Mouse (Mus musculus) heart, postnatal 0 days (tissue): ENCODE measurements around the gene Mast3. TPM values are rescaled to one million over a fixed set of nuclear protein-coding genes. Genes with fewer than 3 reads are reported as not detected.

Source experiments
- ATAC-seq: fragments of 200-750 bp; cut with Nextera tagmentation; 2 replicates; pipeline ENCODE4 v1.8.0; 2017; ENCODE audit warnings: low read depth, moderate number of reproducible peaks, moderate library complexity; ENCODE audit not compliant: insufficient read depth
- DNase-seq: peaks from one replicate; pipeline ENCODE4 v3.0.0-alpha.2; 2016; ENCODE audit warnings: low spot score
- H3K27ac ChIP-seq: fragments of 300-500 bp; sonication (generic); 2 replicates; pipeline ENCODE4 v1.5.1; 2014; ENCODE audit warnings: low read depth, mild to moderate bottlenecking
- H3K27me3 ChIP-seq: fragments of 300-500 bp; sonication (generic); 2 replicates; pipeline ENCODE4 v1.6.1; 2014; ENCODE audit warnings: low read length, mixed read lengths; ENCODE audit not compliant: control insufficient read depth, insufficient read depth
- H3K36me3 ChIP-seq: fragments of 300-500 bp; sonication (generic); replicated peaks from 2 replicates; pipeline ENCODE4 v1.6.1; 2014; ENCODE audit warnings: low read length, mixed read lengths; ENCODE audit not compliant: control insufficient read depth, insufficient read depth
- H3K4me1 ChIP-seq: fragments of 300-500 bp; sonication (generic); 2 replicates; pipeline ENCODE4 v1.6.1; 2014; ENCODE audit warnings: antibody characterized with exemption; ENCODE audit not compliant: control insufficient read depth, insufficient read depth
- H3K4me2 ChIP-seq: fragments of 300-500 bp; sonication (generic); 2 replicates; pipeline ENCODE4 v1.6.1; 2014; ENCODE audit warnings: low read depth, mild to moderate bottlenecking, low read length, moderate library complexity
- H3K4me3 ChIP-seq: fragments of 300-500 bp; sonication (generic); 2 replicates; pipeline ENCODE4 v1.5.1; 2014; ENCODE audit warnings: low read depth, low read length
- H3K9ac ChIP-seq: fragments of 300-500 bp; sonication (generic); replicated peaks from 2 replicates; pipeline ENCODE4 v1.6.1; 2014; ENCODE audit warnings: low read depth, low read length, mixed read lengths
- H3K9me3 ChIP-seq: fragments of 300-500 bp; sonication (generic); replicated peaks from 2 replicates; pipeline ENCODE4 v1.6.1; 2016; ENCODE audit warnings: low read length; ENCODE audit not compliant: control insufficient read depth
- CTCF ChIP-seq: IDR thresholded peaks from 2 replicates; pipeline ENCODE4 v1.5.1; 2016; ENCODE audit warnings: antibody characterized with exemption, control low read depth, low read depth
- EP300 ChIP-seq: IDR thresholded peaks from 2 replicates; pipeline ENCODE4 v1.6.1; 2016; ENCODE audit warnings: antibody characterized with exemption, low read depth
- WGBS: fragments of 180-500 bp; shearing (Covaris S2); extraction: QIAGEN DNeasy Blood & Tissue Kit; methylation state at CpG from one replicate; pipeline ENCODE4 v1.1.7; 2014; 5-methylcytosine and 5-hydroxymethylcytosine counted together
- polyA plus RNA-seq: library from polyadenylated mRNA; unstranded; fragments of >200 nt; fragmentation: Nextera tagmentation; extraction: Ambion mirVana; gene quantifications from 2 replicates; pipeline ENCODE4 v1.2.1, GENCODE M21; 2015
- total RNA-seq: library from RNA; depleted of rRNA; stranded (reverse); fragments of >200 nt; gene quantifications from 2 replicates; pipeline ENCODE4 v1.2.3, GENCODE M21; 2014; ENCODE audit warnings: low replicate concordance

Gene Mast3
- total and polyA plus RNA-seq, 2 experiments from 2014 or later: 2.3 to 5.6 TPM

DNA sequence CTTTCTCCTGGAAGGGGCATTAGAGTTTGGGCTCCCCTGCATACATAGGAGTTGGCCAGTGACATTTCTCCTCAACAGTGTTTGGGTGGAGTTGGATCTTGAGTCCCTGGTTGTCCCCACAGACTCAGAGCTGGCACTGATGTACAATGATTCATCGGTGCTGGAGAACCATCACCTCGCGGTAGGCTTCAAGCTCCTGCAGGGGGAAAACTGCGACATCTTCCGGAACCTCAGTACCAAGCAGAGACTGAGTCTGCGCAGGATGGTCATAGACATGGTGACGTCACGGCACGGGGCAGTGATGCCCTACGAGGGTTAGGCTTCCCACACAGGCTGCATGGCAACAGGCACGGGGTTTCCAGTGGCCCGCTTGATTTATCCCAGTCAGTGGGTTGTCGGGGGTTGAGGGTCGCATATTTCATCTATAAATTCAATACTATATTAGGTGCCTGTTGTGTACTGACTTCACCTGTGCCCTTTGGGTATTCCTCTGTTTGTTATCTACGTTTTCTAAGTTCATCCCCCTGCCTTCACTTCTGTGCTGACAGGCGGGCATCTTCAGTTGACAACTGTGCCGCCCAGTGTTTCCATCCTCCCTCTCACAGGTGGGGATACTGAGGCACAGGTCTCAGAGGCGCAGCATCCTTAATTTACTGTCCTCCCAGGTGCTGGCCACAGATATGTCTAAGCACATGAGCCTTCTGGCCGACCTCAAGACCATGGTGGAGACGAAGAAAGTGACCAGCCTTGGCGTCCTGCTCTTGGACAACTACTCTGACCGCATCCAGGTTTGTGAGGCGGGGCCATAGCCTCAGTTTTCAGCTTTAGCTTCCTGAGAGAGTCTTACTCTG is 56.4 kb downstream of the Mast3 start:
- H3K4me2 ChIP-seq: no peak overlapping the region
- DNase-seq: no peak

DNA sequence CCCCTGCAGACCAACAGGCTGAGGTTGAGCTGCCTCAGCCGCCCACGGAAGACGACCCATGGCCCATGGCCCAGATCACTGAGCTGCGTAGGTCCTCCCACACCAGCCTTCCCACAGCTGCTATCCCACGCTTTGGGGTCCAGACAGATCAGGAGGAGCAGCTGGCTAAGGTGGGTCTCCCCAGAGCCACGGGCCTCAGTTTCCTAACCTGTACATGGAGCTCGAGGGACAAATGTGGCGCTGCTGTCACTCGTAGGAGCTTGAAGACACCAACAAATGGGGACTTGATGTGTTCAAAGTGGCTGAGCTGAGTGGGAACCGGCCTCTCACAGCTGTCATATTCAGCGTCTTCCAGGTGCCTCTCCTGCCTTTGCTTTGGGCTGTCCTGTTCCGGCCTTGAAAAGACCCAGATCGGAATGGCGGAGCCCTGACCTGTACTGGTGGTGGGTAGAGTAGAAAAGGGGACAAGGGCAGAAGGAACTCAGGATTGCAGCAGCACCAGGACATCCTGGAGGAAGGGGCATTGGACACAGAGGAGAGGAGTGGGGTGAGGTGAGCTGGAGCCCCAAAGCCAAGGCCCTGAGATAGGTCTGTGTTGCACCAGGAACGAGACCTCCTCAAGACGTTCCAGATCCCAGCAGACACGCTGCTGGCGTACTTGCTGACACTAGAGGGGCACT is 57.5 kb downstream of the Mast3 start:
- H3K27ac ChIP-seq: no peak overlapping the region
- no peak overlapping the region for H3K4me3 ChIP-seq
- 80% methylated on average over 18 of the region's 18 CpGs for WGBS
- H3K9me3 ChIP-seq: no peaks in the 10 kb centered on the region
- no peak for DNase-seq
- TF ChIP-seq CTCF (no peak), EP300 (no peak)
- peaks cover 15% of the 10 kb centered on the region for H3K4me1 ChIP-seq
- H3K36me3 ChIP-seq: no peaks in the 10 kb centered on the region
- no peak overlapping the region for H3K4me2 ChIP-seq
- H3K27me3 ChIP-seq: peaks cover 72% of the 10 kb centered on the region
- ATAC-seq: no peak
- no peak overlapping the region for H3K9ac ChIP-seq

More for the DNA sequence above, 56.4 kb downstream of the Mast3 start:
- H3K4me1 ChIP-seq: peaks cover 11% of the 10 kb centered on the region
- no peak for ATAC-seq
- peaks cover 62% of the 10 kb centered on the region for H3K27me3 ChIP-seq
- H3K4me3 ChIP-seq: no peak overlapping the region
- 80% methylated on average over 23 of the region's 23 CpGs for WGBS
- no peaks in the 10 kb centered on the region for H3K36me3 ChIP-seq
- no peak overlapping the region for H3K9ac ChIP-seq
- H3K27ac ChIP-seq: no peak overlapping the region
- H3K9me3 ChIP-seq: no peaks in the 10 kb centered on the region
- no peak for TF ChIP-seq EP300
- no peak for TF ChIP-seq CTCF

DNA sequence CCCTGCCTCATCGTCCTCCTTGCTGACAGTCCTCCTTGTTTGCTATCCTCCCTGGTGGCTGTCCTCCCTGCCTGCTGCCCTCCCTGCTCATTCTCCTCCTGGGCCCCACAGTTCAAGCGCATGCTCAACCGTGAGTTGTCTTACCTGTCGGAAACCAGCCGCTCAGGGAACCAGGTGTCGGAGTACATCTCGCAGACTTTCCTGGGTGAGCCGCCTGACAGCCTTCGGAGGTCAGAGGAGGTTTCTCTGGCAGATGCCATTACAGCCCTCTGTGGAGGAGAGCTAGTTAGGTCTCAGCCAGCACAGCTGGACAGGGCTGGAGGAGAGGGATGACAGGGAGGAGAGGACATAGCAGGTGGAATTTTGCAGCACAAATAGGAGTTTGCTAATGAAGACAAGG is 58.2 kb downstream of the Mast3 start:
- peaks cover 72% of the 10 kb centered on the region for H3K27me3 ChIP-seq
- peaks cover 15% of the 10 kb centered on the region for H3K4me1 ChIP-seq
- 56% methylated on average over 9 of the region's 9 CpGs for WGBS
- no peak overlapping the region for H3K27ac ChIP-seq
- no peak overlapping the region for H3K4me3 ChIP-seq
- H3K9me3 ChIP-seq: no peaks in the 10 kb centered on the region
- no peak overlapping the region for H3K9ac ChIP-seq
- H3K4me2 ChIP-seq: no peak overlapping the region
- DNase-seq (no peak), ATAC-seq (no peak)
- TF ChIP-seq CTCF (no peak), EP300 (no peak)
- H3K36me3 ChIP-seq: no peaks in the 10 kb centered on the region

DNA sequence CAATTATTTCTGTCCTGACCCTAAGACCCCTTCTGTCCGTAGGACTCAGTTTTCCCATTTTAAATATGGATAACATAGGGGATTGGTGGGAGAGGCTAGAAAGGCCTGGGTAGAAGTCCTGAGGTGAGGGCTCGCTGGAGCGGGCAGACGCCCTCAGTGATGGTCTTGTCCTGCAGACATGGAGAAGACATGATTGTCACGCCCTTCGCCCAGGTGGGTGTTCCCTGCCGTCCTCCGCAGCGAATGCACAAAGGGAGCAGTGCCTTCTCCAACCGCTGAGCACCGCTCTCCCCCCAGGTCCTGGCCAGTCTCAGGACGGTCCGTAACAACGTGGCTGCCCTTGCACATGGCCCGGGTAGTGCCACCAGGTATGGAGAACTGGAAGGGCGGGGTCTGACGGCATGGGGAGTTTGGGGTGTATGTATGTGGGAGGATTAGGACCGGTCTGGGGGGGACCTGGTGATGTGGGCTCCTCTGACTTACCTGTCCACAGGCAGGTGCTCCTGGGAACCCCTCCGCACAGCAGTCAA is 59.1 kb downstream of the Mast3 start:
- no peaks in the 10 kb centered on the region for H3K36me3 ChIP-seq
- H3K9ac ChIP-seq: no peak overlapping the region
- TF ChIP-seq EP300 (no peak), CTCF (no peak)
- no peaks in the 10 kb centered on the region for H3K9me3 ChIP-seq
- H3K27me3 ChIP-seq: peaks cover 72% of the 10 kb centered on the region
- no peak overlapping the region for H3K4me3 ChIP-seq
- H3K27ac ChIP-seq: no peak overlapping the region
- no peak for ATAC-seq
- H3K4me2 ChIP-seq: no peak overlapping the region
- no peak for DNase-seq
- peaks cover 15% of the 10 kb centered on the region for H3K4me1 ChIP-seq
- 51% methylated on average over 19 of the region's 19 CpGs for WGBS

DNA sequence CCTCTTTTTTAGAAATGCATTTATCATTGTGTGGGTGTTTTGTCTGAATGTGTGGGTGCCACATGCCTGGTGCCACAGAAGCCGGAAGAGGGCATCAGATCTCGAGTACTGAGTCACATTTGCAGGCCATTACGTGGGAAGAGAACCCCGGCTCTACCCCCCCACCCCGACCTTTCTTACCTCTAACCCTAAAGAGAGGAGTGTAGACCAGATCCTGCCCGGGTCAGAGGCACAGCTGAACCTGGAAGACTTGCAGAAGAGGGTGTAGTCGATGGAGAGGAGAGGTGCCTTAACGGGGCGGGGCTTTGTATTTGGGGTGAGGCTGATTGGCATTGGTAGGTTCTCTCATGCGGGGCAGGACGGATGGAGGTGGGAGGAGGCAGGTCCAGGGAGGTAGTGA is 60.0 kb downstream of the Mast3 start:
- H3K27me3 ChIP-seq: peaks cover 72% of the 10 kb centered on the region
- TF ChIP-seq CTCF (no peak), EP300 (no peak)
- H3K9me3 ChIP-seq: no peaks in the 10 kb centered on the region
- WGBS: 42% methylated on average over 11 of the region's 11 CpGs
- no peaks in the 10 kb centered on the region for H3K36me3 ChIP-seq
- no peak for DNase-seq
- H3K4me1 ChIP-seq: peaks cover 15% of the 10 kb centered on the region
- H3K9ac ChIP-seq: no peak overlapping the region
- no peak overlapping the region for H3K4me2 ChIP-seq
- no peak overlapping the region for H3K4me3 ChIP-seq
- no peak overlapping the region for H3K27ac ChIP-seq
- ATAC-seq: no peak
